Mouse (Mus musculus): Measurements from ENCODE around the gene Kdm4b. TPM values are rescaled to one million over a fixed set of nuclear protein-coding genes. Genes with fewer than 3 reads are reported as not detected.

Gene Kdm4b
- polyA plus RNA-seq, 1 experiment from 2014 or later = 43.2 TPM

DNA sequence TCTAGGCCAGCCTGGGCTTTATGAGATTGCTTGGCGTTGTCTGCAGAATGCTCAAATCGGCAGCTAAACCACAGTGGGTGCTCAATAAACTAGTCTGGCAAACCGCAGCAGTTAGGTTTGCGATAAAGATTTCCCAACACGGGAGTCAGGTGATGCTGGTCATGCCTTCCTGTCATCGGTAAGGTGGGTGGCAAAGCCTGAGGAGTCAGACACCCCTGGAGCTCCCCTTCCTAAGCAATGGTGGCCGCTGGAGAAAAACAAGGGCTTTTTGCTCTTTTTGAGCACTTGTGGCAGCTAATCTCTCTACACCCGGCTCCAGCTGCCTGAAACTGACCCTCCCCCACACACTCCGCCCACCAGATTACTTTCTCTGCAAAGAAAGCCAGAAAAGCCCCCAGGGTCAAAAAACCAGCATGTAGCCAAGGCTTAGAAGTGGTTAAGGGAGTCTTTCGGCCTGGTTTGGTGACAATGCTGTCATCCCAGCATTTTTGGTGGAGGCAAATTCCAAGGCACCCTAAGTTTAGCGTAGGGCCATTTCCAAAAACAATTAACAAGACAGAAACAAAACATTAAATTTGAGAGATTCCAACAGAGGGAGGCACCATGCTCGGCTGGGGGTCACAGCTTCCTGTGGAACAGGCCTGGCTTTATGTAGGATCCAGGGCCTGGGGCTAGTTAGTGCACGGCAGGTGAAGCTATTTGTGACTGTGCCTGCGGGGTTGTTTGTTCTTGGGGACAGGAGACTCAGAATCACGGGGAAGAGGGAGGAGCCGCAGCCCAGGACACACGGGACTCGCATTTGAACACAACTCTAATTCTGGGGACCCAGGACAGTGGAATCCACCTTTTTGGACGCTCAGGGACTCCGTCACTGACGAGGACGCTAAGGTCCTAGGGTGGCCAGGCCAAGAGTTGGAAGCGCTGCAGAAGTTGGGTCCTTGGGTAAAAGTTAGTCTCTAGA is 36.2 kb upstream of the Kdm4b start:
- peak overlapping the region; percentile 96 for H3K27ac ChIP-seq
- no peaks in the 10 kb centered on the region for H3K9me3 ChIP-seq
- H3K4me3 ChIP-seq = peak overlapping the region; percentile 63
- peaks cover 26% of the 10 kb centered on the region for H3K36me3 ChIP-seq
- peak; percentile 3; the same call in 1 of the 2 replicates for ATAC-seq (ENCODE audit: low FRiP score, low read depth)
- peak overlapping the region; percentile 74 for H3K9ac ChIP-seq
- H3K4me2 ChIP-seq (replicated peaks) = peak overlapping the region; percentile 84
- under 1% methylated on average over 23 of the region's 23 CpGs for WGBS
- peaks cover 41% of the 10 kb centered on the region for H3K4me1 ChIP-seq
- no peaks in the 10 kb centered on the region for H3K27me3 ChIP-seq

DNA sequence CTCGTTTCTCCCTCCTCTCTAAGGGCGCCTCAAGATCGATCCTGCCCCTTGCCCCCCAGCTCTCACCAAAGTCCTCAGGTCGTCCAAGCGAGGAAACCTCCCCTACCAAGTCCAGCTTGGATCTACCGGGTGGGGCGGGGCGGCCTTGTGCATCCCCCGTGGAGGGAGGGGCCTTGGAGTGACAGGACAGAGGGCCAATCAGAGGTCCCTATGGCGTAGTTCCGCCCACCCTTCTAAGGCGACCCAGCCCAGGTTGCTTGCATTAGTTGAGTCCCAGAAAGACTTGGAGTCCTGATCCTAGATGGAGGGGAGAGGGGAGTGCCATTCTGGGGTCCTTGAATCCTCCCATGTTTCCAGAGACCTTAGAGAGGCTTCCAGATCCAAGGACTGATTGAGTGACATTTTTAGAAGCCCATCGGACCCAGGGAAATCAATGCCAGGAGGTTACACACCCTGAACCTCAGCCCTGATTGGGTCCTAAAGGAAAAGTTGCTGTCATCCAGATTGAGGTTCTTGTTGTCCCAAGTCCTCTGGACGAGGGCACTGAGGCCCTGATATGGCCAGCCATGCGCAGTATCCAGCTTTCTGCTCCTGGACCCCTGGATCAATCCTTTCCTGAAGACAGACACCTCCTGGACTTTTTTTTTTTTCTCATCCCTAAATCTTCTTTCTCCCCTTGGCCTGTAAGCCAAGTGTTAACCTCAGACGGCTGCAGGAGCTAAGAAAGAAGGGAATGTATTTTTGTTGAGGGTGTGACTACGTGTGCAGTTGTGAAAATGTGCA is 35.3 kb upstream of the Kdm4b start:
- WGBS = 1% methylated on average over 17 of the region's 17 CpGs
- Histone ChIP-seq H3K9me3 (no peaks in the 10 kb centered on the region), H3K4me2 (replicated peaks) (peak overlapping the region; percentile 84), H3K36me3 (peaks cover 17% of the 10 kb centered on the region), H3K27me3 (no peaks in the 10 kb centered on the region), H3K27ac (peak overlapping the region; percentile 96), H3K4me1 (peaks cover 41% of the 10 kb centered on the region), H3K9ac (peak overlapping the region; percentile 74), H3K4me3 (peak overlapping the region; percentile 63)
- peak; percentile 89 for ATAC-seq (ENCODE audit: low FRiP score, low read depth)

DNA sequence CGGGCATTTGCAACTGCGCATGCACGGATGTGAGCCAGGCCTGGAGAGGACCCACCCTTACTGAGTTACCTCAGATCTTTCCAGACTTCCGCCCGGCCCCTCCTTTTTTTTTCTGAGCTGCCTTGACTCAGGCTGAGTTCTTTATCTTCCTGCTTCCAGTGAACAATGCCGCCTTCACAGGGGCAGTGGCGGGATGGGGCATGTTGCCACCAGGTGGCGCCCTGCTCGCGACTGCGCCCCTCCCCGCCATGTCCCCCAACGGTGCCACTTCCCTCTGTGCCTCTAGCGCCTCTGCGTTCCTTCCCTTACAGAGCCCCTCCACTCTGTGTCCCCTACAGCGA is 34.7 kb upstream of the Kdm4b start:
- 2% methylated on average over 16 of the region's 16 CpGs for WGBS
- Histone ChIP-seq H3K4me2 (replicated peaks) (peak overlapping the region; percentile 84), H3K4me1 (peaks cover 41% of the 10 kb centered on the region), H3K27me3 (no peaks in the 10 kb centered on the region), H3K36me3 (peaks cover 11% of the 10 kb centered on the region), H3K4me3 (peak overlapping the region; percentile 63), H3K27ac (peak overlapping the region; percentile 96), H3K9ac (peak overlapping the region; percentile 60), H3K9me3 (no peaks in the 10 kb centered on the region)
- peak; percentile 82 for ATAC-seq (ENCODE audit: low FRiP score, low read depth)

DNA sequence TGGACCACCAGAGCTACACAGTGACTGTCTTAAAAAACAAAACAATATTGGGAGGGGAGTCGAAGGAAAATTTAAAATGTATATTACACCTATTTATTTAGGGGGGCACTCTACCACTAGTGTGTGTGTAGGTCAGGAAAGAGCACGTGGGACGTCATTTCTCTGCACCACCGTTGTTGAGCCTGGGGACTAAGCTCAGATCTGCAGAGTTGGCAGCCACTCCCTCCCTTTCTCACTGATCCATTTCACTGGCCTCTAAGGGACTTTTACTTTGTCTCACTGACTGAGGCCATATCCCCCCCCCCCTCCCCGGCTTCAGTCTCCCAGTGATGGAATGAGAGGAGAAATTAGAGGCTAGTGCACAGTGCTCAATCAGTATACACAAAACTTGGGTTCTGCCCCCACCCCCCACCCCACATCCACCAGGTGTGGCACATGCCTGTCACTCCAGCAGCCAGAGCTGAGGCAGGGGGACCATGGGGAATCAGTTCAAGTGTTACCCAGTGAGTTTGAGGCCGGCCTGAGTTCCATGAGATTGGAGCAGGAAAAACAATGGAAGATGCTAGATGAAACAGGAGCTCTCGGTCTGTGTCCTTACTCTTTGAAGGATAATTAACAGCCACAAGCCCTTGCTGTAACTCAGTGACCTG is 33.9 kb upstream of the Kdm4b start:
- WGBS = 60% methylated on average over 7 of the region's 7 CpGs
- H3K9me3 ChIP-seq = no peaks in the 10 kb centered on the region
- no peak overlapping the region for H3K4me3 ChIP-seq
- H3K27me3 ChIP-seq = no peaks in the 10 kb centered on the region
- peaks cover 41% of the 10 kb centered on the region for H3K4me1 ChIP-seq
- peak overlapping the region; percentile 84 for H3K4me2 ChIP-seq (replicated peaks)
- H3K27ac ChIP-seq = peak overlapping the region; percentile 96
- peak overlapping the region; percentile 0; the same call in 1 of the 2 replicates for H3K9ac ChIP-seq
- 0 out of 2 replicates have a peak, but pooled peaks cover 3% of the 10 kb centered on the region for H3K36me3 ChIP-seq
- ATAC-seq (ENCODE audit: low FRiP score, low read depth) = no peak

DNA sequence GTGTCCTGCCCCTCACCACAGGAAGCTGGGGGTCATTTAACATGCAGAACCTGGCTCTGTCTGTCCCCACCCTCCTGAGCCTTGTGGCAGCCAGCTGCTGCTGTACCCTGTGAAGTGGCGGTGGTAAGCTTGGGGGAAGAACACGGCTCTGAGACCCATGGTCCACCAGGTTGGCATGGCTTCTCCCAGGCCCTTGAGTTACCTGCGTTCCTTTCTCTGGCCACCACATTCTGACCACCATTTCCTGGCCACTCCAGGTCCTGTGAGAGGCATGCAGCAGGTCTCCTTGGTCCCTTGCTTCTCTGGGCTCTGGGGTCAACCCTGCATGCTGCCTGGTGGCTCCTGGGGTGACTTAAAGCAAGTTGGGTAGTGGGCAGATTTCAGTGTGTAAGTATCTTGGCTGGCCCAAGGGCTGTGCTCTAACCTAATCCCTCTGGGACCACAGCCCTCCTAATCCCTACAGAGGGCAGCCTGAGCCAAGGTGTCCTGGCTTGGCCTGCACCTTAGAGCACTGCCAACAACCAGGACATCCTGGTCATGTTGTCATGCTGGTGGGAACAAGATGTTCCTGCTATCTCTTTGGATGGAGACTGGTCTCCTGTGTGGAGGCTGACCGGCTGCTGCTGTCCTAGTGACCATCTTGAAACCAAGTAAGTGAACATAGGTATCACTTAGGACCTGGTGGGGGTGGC is 33.2 kb upstream of the Kdm4b start, which contains the start of gene Plin3:
TSS of gene Plin3 (minus strand) at position 343 of the 692 bp plus-strand sequence.
- Histone ChIP-seq H3K9me3 (no peaks in the 10 kb centered on the region), H3K27me3 (no peaks in the 10 kb centered on the region), H3K9ac (peak within 1 kb of the TSS; percentile 13; the same call in 1 of the 2 replicates), H3K4me1 (peaks cover 39% of the 10 kb centered on the region), H3K36me3 (no peaks in the 10 kb centered on the region), H3K4me3 (no peak within 1 kb of the TSS), H3K27ac (peak within 1 kb of the TSS; percentile 96), H3K4me2 (replicated peaks) (peak within 1 kb of the TSS; percentile 84)
- WGBS = 84% methylated on average over 4 of the region's 4 CpGs
- no peak for ATAC-seq (ENCODE audit: low FRiP score, low read depth)

DNA sequence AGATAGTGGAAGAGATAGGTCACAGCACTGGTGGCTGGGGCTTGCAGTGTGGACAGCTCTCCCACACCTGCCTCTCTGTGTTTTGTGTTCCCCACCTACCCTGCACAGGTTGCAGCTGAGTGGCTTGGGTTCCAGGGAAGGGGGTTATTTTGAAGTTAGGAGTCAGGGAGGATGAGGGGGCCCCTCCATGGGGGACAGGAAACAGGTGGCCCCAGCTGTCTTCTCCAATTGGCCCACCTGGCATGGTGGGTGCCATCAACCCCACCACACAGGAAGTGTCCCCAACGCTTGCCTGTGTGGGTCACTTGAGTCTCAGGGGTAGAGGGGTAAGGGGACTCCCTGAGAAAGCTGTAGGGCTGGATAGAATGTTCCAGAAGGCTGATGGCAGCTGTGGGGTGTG is 32.6 kb upstream of the Kdm4b start:
- Histone ChIP-seq H3K4me3 (no peak overlapping the region), H3K4me1 (peaks cover 33% of the 10 kb centered on the region), H3K27me3 (no peaks in the 10 kb centered on the region), H3K4me2 (replicated peaks) (no peak overlapping the region), H3K36me3 (no peaks in the 10 kb centered on the region), H3K9me3 (no peaks in the 10 kb centered on the region), H3K9ac (no peak overlapping the region), H3K27ac (no peak overlapping the region)
- ATAC-seq (ENCODE audit: low FRiP score, low read depth) = no peak
- 62% methylated on average over 1 of the region's 1 CpGs for WGBS

DNA sequence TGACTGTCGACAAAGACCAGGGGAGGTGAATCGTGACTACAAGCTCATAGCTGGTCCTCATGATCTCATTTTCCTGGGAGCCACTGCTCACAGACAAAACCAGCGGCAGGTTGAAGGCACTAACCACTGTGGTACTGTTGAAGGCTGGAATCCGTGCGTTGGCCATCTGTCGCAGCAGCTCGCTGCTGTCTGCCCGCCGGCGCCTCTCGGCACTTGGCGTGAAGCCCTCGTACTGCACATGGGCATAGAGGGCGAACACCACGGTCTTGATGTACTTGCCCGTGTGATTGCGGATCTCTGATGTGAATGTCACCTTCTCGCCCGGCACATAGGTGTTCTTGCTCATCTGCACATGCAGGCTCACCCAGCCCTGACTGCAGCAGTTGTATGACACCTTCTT is 31.6 kb upstream of the Kdm4b start:
- no peak for ATAC-seq (ENCODE audit: low FRiP score, low read depth)
- H3K36me3 ChIP-seq = no peaks in the 10 kb centered on the region
- H3K27ac ChIP-seq = no peak overlapping the region
- peaks cover 24% of the 10 kb centered on the region for H3K4me1 ChIP-seq
- 88% methylated on average over 19 of the region's 19 CpGs for WGBS
- no peaks in the 10 kb centered on the region for H3K27me3 ChIP-seq
- H3K4me3 ChIP-seq = no peak overlapping the region
- no peak overlapping the region for H3K4me2 ChIP-seq (replicated peaks)
- no peaks in the 10 kb centered on the region for H3K9me3 ChIP-seq
- no peak overlapping the region for H3K9ac ChIP-seq

DNA sequence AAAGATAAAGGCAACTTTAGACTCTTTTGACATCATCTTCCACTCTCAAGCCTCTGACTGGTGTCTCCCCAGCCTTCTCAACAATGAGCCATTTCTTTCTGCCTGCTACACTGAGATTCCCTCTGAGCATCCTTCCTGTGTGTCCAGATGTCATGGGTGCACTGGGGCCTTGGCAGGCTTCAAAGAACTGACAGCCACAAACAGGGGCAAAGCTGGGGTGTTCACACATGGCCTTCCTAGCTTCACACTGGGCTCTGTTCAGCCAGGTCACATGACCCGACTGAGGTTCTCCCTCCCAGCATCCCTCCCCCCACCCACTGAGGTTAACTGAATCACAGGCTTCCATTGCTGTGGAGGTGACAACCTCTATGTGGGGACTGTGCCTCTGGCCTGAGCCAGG is 29.7 kb upstream of the Kdm4b start:
- no peak for ATAC-seq (ENCODE audit: low FRiP score, low read depth)
- no peak overlapping the region for H3K27ac ChIP-seq
- H3K9me3 ChIP-seq = no peaks in the 10 kb centered on the region
- H3K36me3 ChIP-seq = no peaks in the 10 kb centered on the region
- no peak overlapping the region for H3K4me2 ChIP-seq (replicated peaks)
- H3K4me3 ChIP-seq = no peak overlapping the region
- 64% methylated on average over 1 of the region's 1 CpGs for WGBS
- peaks cover 12% of the 10 kb centered on the region for H3K4me1 ChIP-seq
- no peak overlapping the region for H3K9ac ChIP-seq
- H3K27me3 ChIP-seq = no peaks in the 10 kb centered on the region

DNA sequence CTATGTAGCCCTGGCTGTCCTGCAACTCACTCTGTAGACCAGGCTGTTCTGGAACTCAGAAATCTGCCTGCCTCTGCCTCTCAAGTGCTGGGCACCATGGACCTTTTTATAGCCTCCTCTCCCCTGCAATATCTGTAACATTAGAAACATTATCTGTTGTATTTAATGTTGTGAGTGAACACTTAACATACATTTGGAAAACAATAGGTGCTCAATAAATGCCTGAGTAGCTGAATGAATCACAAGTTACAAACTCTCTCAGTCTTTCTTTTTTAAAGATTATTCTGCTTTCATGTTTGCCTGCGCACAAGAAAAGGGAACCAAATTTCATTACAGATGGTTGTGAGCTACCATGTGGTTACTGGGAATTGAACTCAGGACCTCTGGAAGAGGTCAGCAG is 27.6 kb upstream of the Kdm4b start:
- no peak overlapping the region for H3K9ac ChIP-seq
- no peak overlapping the region for H3K27ac ChIP-seq
- peaks cover 12% of the 10 kb centered on the region for H3K4me1 ChIP-seq
- H3K4me3 ChIP-seq = no peak overlapping the region
- no peaks in the 10 kb centered on the region for H3K27me3 ChIP-seq
- no peaks in the 10 kb centered on the region for H3K9me3 ChIP-seq
- 93% methylated on average over 1 of the region's 1 CpGs for WGBS
- ATAC-seq (ENCODE audit: low FRiP score, low read depth) = no peak
- H3K36me3 ChIP-seq = no peaks in the 10 kb centered on the region
- no peak overlapping the region for H3K4me2 ChIP-seq (replicated peaks)

DNA sequence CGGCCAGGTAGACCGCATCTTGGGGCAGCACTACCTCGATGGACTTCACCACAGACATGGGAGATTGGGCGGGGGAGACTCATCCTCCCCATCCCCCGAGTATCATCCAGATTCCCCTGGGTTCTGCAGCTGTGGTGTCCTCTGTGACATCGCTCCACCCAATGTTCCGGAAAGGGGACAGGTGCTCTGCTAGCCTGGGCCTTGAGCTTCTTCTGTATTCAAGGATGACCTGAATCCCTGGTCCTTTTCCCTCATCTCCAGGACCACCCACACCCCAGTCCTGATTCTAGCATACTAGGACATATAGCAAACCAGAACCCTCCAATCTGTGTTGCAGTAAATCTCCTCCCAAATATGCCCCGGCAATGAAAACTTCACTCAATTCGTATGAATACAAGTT is 25.7 kb upstream of the Kdm4b start, which contains the start of gene Arrdc5:
TSS of gene Arrdc5 (minus strand) at position 101 of the 400 bp plus-strand sequence.
- Histone ChIP-seq H3K4me3 (no peak within 1 kb of the TSS), H3K4me1 (peaks cover 22% of the 10 kb centered on the region), H3K9ac (no peak within 1 kb of the TSS), H3K27ac (no peak within 1 kb of the TSS), H3K36me3 (no peaks in the 10 kb centered on the region), H3K4me2 (replicated peaks) (no peak within 1 kb of the TSS), H3K9me3 (no peaks in the 10 kb centered on the region), H3K27me3 (no peaks in the 10 kb centered on the region)
- 88% methylated on average over 9 of the region's 9 CpGs for WGBS
- ATAC-seq (ENCODE audit: low FRiP score, low read depth) = no peak

DNA sequence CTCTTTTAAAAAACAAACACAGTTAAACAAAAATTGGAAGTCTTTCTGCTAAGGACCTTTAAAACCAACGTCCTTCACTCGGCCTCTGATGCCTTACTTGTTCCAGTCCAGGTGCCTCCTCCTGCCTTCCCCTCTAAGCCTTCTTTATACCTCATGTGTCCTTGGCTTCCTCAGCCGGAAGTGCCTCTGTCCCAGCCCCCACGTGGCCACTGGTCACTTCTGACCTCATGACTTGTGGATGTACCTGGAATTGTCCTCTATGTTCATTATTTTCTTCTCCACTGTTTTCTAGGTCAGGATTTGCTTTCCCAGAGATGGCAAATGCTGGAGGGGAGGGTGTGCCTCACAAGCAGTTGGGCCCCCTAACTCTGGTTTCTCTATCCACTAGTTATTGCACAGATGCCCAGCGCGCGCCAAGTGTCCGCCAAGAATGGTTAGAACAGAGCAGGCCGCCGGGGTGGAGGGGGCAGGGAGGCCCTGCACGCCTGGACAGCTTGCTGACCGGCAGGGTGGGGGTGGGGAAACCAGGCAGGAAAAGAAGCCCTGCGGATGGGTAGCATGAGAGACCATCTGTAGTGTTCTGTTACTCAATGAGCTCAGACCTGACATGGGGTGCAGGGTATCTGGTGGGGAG is 23.4 kb upstream of the Kdm4b start:
- Histone ChIP-seq H3K9me3 (no peaks in the 10 kb centered on the region), H3K27ac (peak overlapping the region; percentile 44; the same call in 1 of the 2 replicates), H3K27me3 (no peaks in the 10 kb centered on the region), H3K4me1 (peaks cover 45% of the 10 kb centered on the region), H3K4me2 (replicated peaks) (peak overlapping the region; percentile 99), H3K36me3 (peaks cover 15% of the 10 kb centered on the region), H3K9ac (peak overlapping the region; percentile 39; the same call in 1 of the 2 replicates), H3K4me3 (peak overlapping the region; percentile 81)
- 27% methylated on average over 13 of the region's 13 CpGs for WGBS
- peak; percentile 4; the same call in 1 of the 2 replicates for ATAC-seq (ENCODE audit: low FRiP score, low read depth)

All from limb, embryonic 13.5 days (tissue).